Mouse (Mus musculus) limb, embryonic 14.5 days (tissue): ENCODE measurements at regions not wholly inside any gene's neighbourhood (a gene's known extent, or its start where the extent isn't known, plus 50 kb on each side); places are given as distances from the start of the nearest gene placed in this dataset.

Experiments
- ATAC-seq: fragments of 200-750 bp; cut with Nextera tagmentation; 2 replicates; pipeline ENCODE4 v1.8.0; 2017; ENCODE audit warnings: low read depth, moderate number of reproducible peaks, moderate TSS enrichment; ENCODE audit not compliant: low FRiP score
- DNase-seq: peaks from one replicate; pipeline ENCODE4 v3.0.0-alpha.2; 2015; ENCODE audit warnings: low spot score
- H3K27ac ChIP-seq: fragments of 300-500 bp; sonication (generic); replicated peaks from 2 replicates; pipeline ENCODE4 v1.5.1; 2014; ENCODE audit warnings: low read depth, mild to moderate bottlenecking, low read length, moderate library complexity, mixed read lengths
- H3K27me3 ChIP-seq: fragments of 300-500 bp; sonication (generic); 2 replicates; pipeline ENCODE4 v1.6.1; 2014; ENCODE audit warnings: low read length, mixed read lengths; ENCODE audit not compliant: control insufficient read depth, insufficient read depth
- H3K36me3 ChIP-seq: fragments of 300-500 bp; sonication (generic); 2 replicates; pipeline ENCODE4 v1.6.1; 2014; ENCODE audit warnings: mild to moderate bottlenecking, low read length, moderate library complexity, mixed read lengths; ENCODE audit not compliant: control insufficient read depth, insufficient read depth
- H3K4me1 ChIP-seq: fragments of 300-500 bp; sonication (generic); 2 replicates; pipeline ENCODE4 v1.6.1; 2014; ENCODE audit warnings: antibody characterized with exemption, low read length, mixed read lengths; ENCODE audit not compliant: control insufficient read depth, insufficient read depth
- H3K4me2 ChIP-seq: fragments of 300-500 bp; sonication (generic); replicated peaks from 2 replicates; pipeline ENCODE4 v1.6.1; 2014; ENCODE audit warnings: low read depth, mild to moderate bottlenecking, low read length, moderate library complexity; ENCODE audit not compliant: severe bottlenecking
- H3K4me3 ChIP-seq: fragments of 300-500 bp; sonication (generic); replicated peaks from 2 replicates; pipeline ENCODE4 v1.5.1; 2014; ENCODE audit warnings: low read length
- H3K9ac ChIP-seq: fragments of 300-500 bp; sonication (generic); 2 replicates; pipeline ENCODE4 v1.6.1; 2014; ENCODE audit warnings: mild to moderate bottlenecking, low read depth, low read length, moderate library complexity; ENCODE audit not compliant: severe bottlenecking
- H3K9me3 ChIP-seq: fragments of 300-500 bp; sonication (generic); 2 replicates; pipeline ENCODE4 v1.6.1; 2016; ENCODE audit warnings: low read length; ENCODE audit not compliant: control insufficient read depth
- POLR2A ChIP-seq: fragments of 200-500 bp; IDR thresholded peaks from 2 replicates; pipeline ENCODE4 v1.8.0; 2012; ENCODE audit warnings: inconsistent platforms, mild to moderate bottlenecking, moderate library complexity, borderline replicate concordance; ENCODE audit not compliant: insufficient read depth, insufficient read length; ENCODE audit errors: extremely low read depth
- WGBS: fragments of 180-500 bp; shearing (Covaris S2); extraction: QIAGEN DNeasy Blood & Tissue Kit; methylation state at CpG from one replicate; pipeline ENCODE4 v1.1.7; 2014; 5-methylcytosine and 5-hydroxymethylcytosine counted together

GRCm38 (mm10) chr3:66653961-66654360 is 327.2 kb upstream of the Rsrc1 start:
- Histone ChIP-seq H3K36me3 (no peaks in the 10 kb centered on the region), H3K27ac (no peak overlapping the region), H3K4me3 (no peak overlapping the region), H3K9ac (no peak overlapping the region), H3K4me2 (no peak overlapping the region), H3K27me3 (no peaks in the 10 kb centered on the region), H3K4me1 (peaks cover 21% of the 10 kb centered on the region), H3K9me3 (no peaks in the 10 kb centered on the region)
- no peak for ATAC-seq
- no peak for DNase-seq
- 68% methylated on average over 2 of the region's 2 CpGs for WGBS
- TF ChIP-seq POLR2A = no peak

GRCm38 (mm10) chr3:66654860-66655259 is 326.3 kb upstream of the Rsrc1 start:
- Histone ChIP-seq H3K4me3 (no peak overlapping the region), H3K27me3 (no peaks in the 10 kb centered on the region), H3K9me3 (no peaks in the 10 kb centered on the region), H3K36me3 (no peaks in the 10 kb centered on the region), H3K4me2 (no peak overlapping the region), H3K9ac (no peak overlapping the region), H3K4me1 (peaks cover 20% of the 10 kb centered on the region), H3K27ac (no peak overlapping the region)
- no peak for TF ChIP-seq POLR2A
- DNase-seq (no peak), ATAC-seq (no peak)
- WGBS = 54% methylated on average over 1 of the region's 1 CpGs

- Histone ChIP-seq H3K4me1 (peaks cover 7% of the 10 kb centered on the region; the same call in 1 of the 2 replicates), H3K36me3 (no peaks in the 10 kb centered on the region), H3K4me3 (no peak overlapping the region), H3K4me2 (no peak overlapping the region), H3K27me3 (no peaks in the 10 kb centered on the region), H3K9me3 (no peaks in the 10 kb centered on the region), H3K27ac (no peak overlapping the region), H3K9ac (no peak overlapping the region)
- TF ChIP-seq POLR2A = no peak
- WGBS = 89% methylated on average over 5 of the region's 5 CpGs
- no peak for ATAC-seq
- DNase-seq = no peak
These were observed 324.7 kb upstream of the Rsrc1 start for GRCm38 (mm10) chr3:66656458-66656857.

- Histone ChIP-seq H3K4me3 (no peak overlapping the region), H3K27ac (no peak overlapping the region), H3K27me3 (no peaks in the 10 kb centered on the region), H3K9ac (no peak overlapping the region), H3K9me3 (no peaks in the 10 kb centered on the region), H3K4me1 (no peaks in the 10 kb centered on the region; the same call in 1 of the 2 replicates), H3K36me3 (no peaks in the 10 kb centered on the region), H3K4me2 (no peak overlapping the region)
- 36% methylated on average over 5 of the region's 5 CpGs for WGBS
- TF ChIP-seq POLR2A = no peak
- DNase-seq (no peak), ATAC-seq (no peak)
These were observed 320.6 kb upstream of the Rsrc1 start for GRCm38 (mm10) chr3:66660555-66660954.

GRCm38 (mm10) chr3:66661826-66662618 is 319.2 kb upstream of the Rsrc1 start:
- DNase-seq = no peak
- no peaks in the 10 kb centered on the region for H3K36me3 ChIP-seq
- no peak overlapping the region for H3K27ac ChIP-seq
- 44% methylated on average over 8 of the region's 8 CpGs for WGBS
- no peak overlapping the region for H3K4me2 ChIP-seq
- no peaks in the 10 kb centered on the region for H3K9me3 ChIP-seq
- no peak overlapping the region for H3K4me3 ChIP-seq
- H3K9ac ChIP-seq = no peak overlapping the region
- no peaks in the 10 kb centered on the region for H3K27me3 ChIP-seq
- no peaks in the 10 kb centered on the region; the same call in 1 of the 2 replicates for H3K4me1 ChIP-seq
- ATAC-seq = no peak
- TF ChIP-seq POLR2A = no peak
